Mouse (Mus musculus): ENCODE measurements around the gene Tas2r117. TPM values are rescaled to one million over a fixed set of nuclear protein-coding genes. Genes with fewer than 3 reads are reported as not detected.

Tas2r117 gene
- total and polyA plus RNA-seq, 3 experiments = not detected

- DNase-seq (ENCODE audit: extremely low read depth) = no peak
- H3K27me3 ChIP-seq (replicated peaks) = no peaks in the 10 kb centered on the region
- H3K4me1 ChIP-seq (ENCODE audit: control insufficient read depth in 1 of 2, insufficient read depth in 2 of 2) = no peaks in the 10 kb centered on the region
- H3K79me2 ChIP-seq (replicated peaks; ENCODE audit: control insufficient read depth, extremely low read depth, insufficient read depth, poor library complexity, severe bottlenecking) = no peaks in the 10 kb centered on the region
- no peak within 1 kb of the TSS for H3K27ac ChIP-seq (ENCODE audit: insufficient read depth, low read depth)
- dilution Hi-C loops (cut with MboI; ENCODE audit: extremely low pct_ligation_motif_present, extremely low pct_unique_long_range_greater_than_20kb, low sequenced_read_pairs) (no loop called here), in situ Hi-C loops (cut with MboI; ENCODE audit: low pct_ligation_motif_present, low pct_unique_long_range_greater_than_20kb, low sequenced_read_pairs) (no loop called here)
- H3K36me3 ChIP-seq (replicated peaks in 1 of 2; ENCODE audit: control insufficient read depth in 1 of 2, insufficient read depth in 1 of 2, low read length in 1 of 2) = no peaks in the 10 kb centered on the region
- TF ChIP-seq POLR2AphosphoS2 (IDR thresholded peaks at IDR 0.05; ENCODE audit: low read depth, low read length) = no peak
- no peak for TF ChIP-seq MEF2A (IDR thresholded peaks at IDR 0.05; ENCODE audit: borderline replicate concordance, low read depth, low read length)
- no peak for TF ChIP-seq KAT2A (IDR thresholded peaks at IDR 0.05; ENCODE audit: insufficient replicate concordance, low read length)
- no peak for TF ChIP-seq UBTF (IDR thresholded peaks at IDR 0.05; ENCODE audit: low read depth, low read length)
- TF ChIP-seq RCOR1 (conservative IDR thresholded peaks at IDR 0.05; ENCODE audit: low read depth, low read length) = no peak
- TF ChIP-seq ZKSCAN1 (IDR thresholded peaks at IDR 0.05; ENCODE audit: borderline replicate concordance, low read depth, low read length) = no peak
- no peak for TF ChIP-seq POLR2A (IDR thresholded peaks at IDR 0.05; ENCODE audit: low read depth, low read length)
- no peak for TF ChIP-seq RAD21 (IDR thresholded peaks at IDR 0.05; ENCODE audit: low read depth, low read length)
- TF ChIP-seq JUND (conservative IDR thresholded peaks at IDR 0.05; ENCODE audit: low read depth, low read length) = no peak
- TF ChIP-seq GABPA (IDR thresholded peaks at IDR 0.05; ENCODE audit: insufficient replicate concordance, low read depth, low read length) = no peak
- TF ChIP-seq BHLHE40 (IDR thresholded peaks at IDR 0.05; ENCODE audit: low read depth, low read length) = no peak
- H3K4me3 ChIP-seq (replicated peaks in 1 of 3; ENCODE audit: low read depth in 2 of 3, low read length in 2 of 3, poor library complexity in 1 of 3) = no peak within 1 kb of the TSS
- H3K9me3 ChIP-seq (replicated peaks; ENCODE audit: low read length) = peaks cover 3% of the 10 kb centered on the region
- H3K9ac ChIP-seq (ENCODE audit: insufficient read depth, low read depth) = no peak within 1 kb of the TSS
- no peak within 1 kb of the TSS for H3K4me2 ChIP-seq (ENCODE audit: insufficient read depth, low read depth, poor library complexity, severe bottlenecking)
These were observed 44.2 kb downstream of the Tas2r117 start, which contains the start of gene Tas2r123 for GRCm38 (mm10) chr6:132846842-132847241. Gene Tas2r123, plus strand, starts transcription at chr6:132847142.

Other genes with a start within 250 kb of the Tas2r117 start
- gene Prh1, start 233.0 kb upstream of the Tas2r117 start, total RNA-seq (2012; rRNA removed) = not detected in 2 replicates
- gene Prh1, start 233.0 kb upstream of the Tas2r117 start, total RNA-seq (2014; rRNA removed) = not detected in 2 replicates
- gene Prh1, start 233.0 kb upstream of the Tas2r117 start, polyA plus RNA-seq (2012; ENCODE audit: insufficient read length, low read depth) = not detected in 2 replicates
- not detected in 2 replicates for gene Prp2, start 206.9 kb upstream of the Tas2r117 start, total RNA-seq (2012; rRNA removed)
- gene Prp2, start 206.9 kb upstream of the Tas2r117 start, total RNA-seq (2014; rRNA removed) = not detected in 2 replicates
- not detected in 2 replicates for gene Prp2, start 206.9 kb upstream of the Tas2r117 start, polyA plus RNA-seq (2012; ENCODE audit: insufficient read length, low read depth)
- gene A630073D07Rik, start 151.3 kb upstream of the Tas2r117 start, total RNA-seq (2012; rRNA removed) = not detected in 2 replicates
- not detected in 2 replicates for gene A630073D07Rik, start 151.3 kb upstream of the Tas2r117 start, total RNA-seq (2014; rRNA removed)
- not detected in 2 replicates for gene A630073D07Rik, start 151.3 kb upstream of the Tas2r117 start, polyA plus RNA-seq (2012; ENCODE audit: insufficient read length, low read depth)
- not detected in 2 replicates for gene Tas2r120, start 145.9 kb upstream of the Tas2r117 start, total RNA-seq (2012; rRNA removed)
- not detected in 2 replicates for gene Tas2r120, start 145.9 kb upstream of the Tas2r117 start, total RNA-seq (2014; rRNA removed)
- gene Tas2r120, start 145.9 kb upstream of the Tas2r117 start, polyA plus RNA-seq (2012; ENCODE audit: insufficient read length, low read depth) = not detected in 2 replicates
- gene Tas2r121, start 101.8 kb upstream of the Tas2r117 start, total RNA-seq (2012; rRNA removed) = not detected in 2 replicates
- not detected in 2 replicates for gene Tas2r121, start 101.8 kb upstream of the Tas2r117 start, total RNA-seq (2014; rRNA removed)
- not detected in 2 replicates for gene Tas2r121, start 101.8 kb upstream of the Tas2r117 start, polyA plus RNA-seq (2012; ENCODE audit: insufficient read length, low read depth)
- not detected in 2 replicates for gene Tas2r122, start 90.9 kb upstream of the Tas2r117 start, total RNA-seq (2012; rRNA removed)
- gene Tas2r122, start 90.9 kb upstream of the Tas2r117 start, total RNA-seq (2014; rRNA removed) = not detected in 2 replicates
- not detected in 2 replicates for gene Tas2r122, start 90.9 kb upstream of the Tas2r117 start, polyA plus RNA-seq (2012; ENCODE audit: insufficient read length, low read depth)
- not detected in 2 replicates for gene Tas2r115, start 64.8 kb upstream of the Tas2r117 start, total RNA-seq (2012; rRNA removed)
- gene Tas2r115, start 64.8 kb upstream of the Tas2r117 start, total RNA-seq (2014; rRNA removed) = not detected in 2 replicates
- gene Tas2r115, start 64.8 kb upstream of the Tas2r117 start, polyA plus RNA-seq (2012; ENCODE audit: insufficient read length, low read depth) = not detected in 2 replicates
- not detected in 2 replicates for gene Tas2r124, start 48.1 kb upstream of the Tas2r117 start, total RNA-seq (2012; rRNA removed)
- not detected in 2 replicates for gene Tas2r124, start 48.1 kb upstream of the Tas2r117 start, total RNA-seq (2014; rRNA removed)
- not detected in 2 replicates for gene Tas2r124, start 48.1 kb upstream of the Tas2r117 start, polyA plus RNA-seq (2012; ENCODE audit: insufficient read length, low read depth)
- not detected in 2 replicates for gene Tas2r102, start 40.7 kb upstream of the Tas2r117 start, total RNA-seq (2012; rRNA removed)
- not detected in 2 replicates for gene Tas2r102, start 40.7 kb upstream of the Tas2r117 start, total RNA-seq (2014; rRNA removed)
- not detected in 2 replicates for gene Tas2r102, start 40.7 kb upstream of the Tas2r117 start, polyA plus RNA-seq (2012; ENCODE audit: insufficient read length, low read depth)
- not detected in 2 replicates for gene Tas2r136, start 24.7 kb upstream of the Tas2r117 start, total RNA-seq (2012; rRNA removed)
- gene Tas2r136, start 24.7 kb upstream of the Tas2r117 start, total RNA-seq (2014; rRNA removed) = not detected in 2 replicates
- gene Tas2r136, start 24.7 kb upstream of the Tas2r117 start, polyA plus RNA-seq (2012; ENCODE audit: insufficient read length, low read depth) = not detected in 2 replicates
- not detected in 2 replicates for gene Tas2r123, start 44.3 kb downstream of the Tas2r117 start, total RNA-seq (2012; rRNA removed)
- gene Tas2r123, start 44.3 kb downstream of the Tas2r117 start, total RNA-seq (2014; rRNA removed) = not detected in 2 replicates
- gene Tas2r123, start 44.3 kb downstream of the Tas2r117 start, polyA plus RNA-seq (2012; ENCODE audit: insufficient read length, low read depth) = not detected in 2 replicates
- not detected in 2 replicates for gene Tas2r116, start 52.6 kb downstream of the Tas2r117 start, total RNA-seq (2012; rRNA removed)
- not detected in 2 replicates for gene Tas2r116, start 52.6 kb downstream of the Tas2r117 start, total RNA-seq (2014; rRNA removed)
- not detected in 2 replicates for gene Tas2r116, start 52.6 kb downstream of the Tas2r117 start, polyA plus RNA-seq (2012; ENCODE audit: insufficient read length, low read depth)
- not detected in 2 replicates for gene Tas2r110, start 65.2 kb downstream of the Tas2r117 start, total RNA-seq (2012; rRNA removed)
- not detected in 2 replicates for gene Tas2r110, start 65.2 kb downstream of the Tas2r117 start, total RNA-seq (2014; rRNA removed)
- gene Tas2r110, start 65.2 kb downstream of the Tas2r117 start, polyA plus RNA-seq (2012; ENCODE audit: insufficient read length, low read depth) = not detected in 2 replicates
- gene Tas2r113, start 90.2 kb downstream of the Tas2r117 start, total RNA-seq (2012; rRNA removed) = not detected in 2 replicates
- gene Tas2r113, start 90.2 kb downstream of the Tas2r117 start, total RNA-seq (2014; rRNA removed) = not detected in 2 replicates
- gene Tas2r113, start 90.2 kb downstream of the Tas2r117 start, polyA plus RNA-seq (2012; ENCODE audit: insufficient read length, low read depth) = not detected in 2 replicates
- not detected in 2 replicates for gene Tas2r125, start 106.8 kb downstream of the Tas2r117 start, total RNA-seq (2012; rRNA removed)
- gene Tas2r125, start 106.8 kb downstream of the Tas2r117 start, total RNA-seq (2014; rRNA removed) = not detected in 2 replicates
- not detected in 2 replicates for gene Tas2r125, start 106.8 kb downstream of the Tas2r117 start, polyA plus RNA-seq (2012; ENCODE audit: insufficient read length, low read depth)
- not detected in 2 replicates for gene Tas2r129, start 148.3 kb downstream of the Tas2r117 start, total RNA-seq (2012; rRNA removed)
- not detected in 2 replicates for gene Tas2r129, start 148.3 kb downstream of the Tas2r117 start, total RNA-seq (2014; rRNA removed)
- gene Tas2r129, start 148.3 kb downstream of the Tas2r117 start, polyA plus RNA-seq (2012; ENCODE audit: insufficient read length, low read depth) = not detected in 2 replicates
- not detected in 2 replicates for gene Tas2r131, start 155.1 kb downstream of the Tas2r117 start, total RNA-seq (2012; rRNA removed)
- not detected in 2 replicates for gene Tas2r131, start 155.1 kb downstream of the Tas2r117 start, total RNA-seq (2014; rRNA removed)
- gene Tas2r131, start 155.1 kb downstream of the Tas2r117 start, polyA plus RNA-seq (2012; ENCODE audit: insufficient read length, low read depth) = not detected in 2 replicates
- not detected in 2 replicates for gene Tas2r109, start 178.1 kb downstream of the Tas2r117 start, total RNA-seq (2012; rRNA removed)
- not detected in 2 replicates for gene Tas2r109, start 178.1 kb downstream of the Tas2r117 start, total RNA-seq (2014; rRNA removed)
- not detected in 2 replicates for gene Tas2r109, start 178.1 kb downstream of the Tas2r117 start, polyA plus RNA-seq (2012; ENCODE audit: insufficient read length, low read depth)
- gene Tas2r103, start 234.3 kb downstream of the Tas2r117 start, total RNA-seq (2012; rRNA removed) = not detected in 2 replicates
- not detected in 2 replicates for gene Tas2r103, start 234.3 kb downstream of the Tas2r117 start, total RNA-seq (2014; rRNA removed)
- not detected in 2 replicates for gene Tas2r103, start 234.3 kb downstream of the Tas2r117 start, polyA plus RNA-seq (2012; ENCODE audit: insufficient read length, low read depth)

Measured in CH12.LX (cell line).